In genomic region chr14:45653756-45654155, GRCm38 (mm10) we compare ENCODE assay signal across 17 mouse cellular contexts. TPM values are rescaled to one million over a fixed set of nuclear protein-coding genes. Genes with fewer than 3 reads are reported as not detected.
DNase-seq lines count a peak whose midpoint lies in the region; ATAC-seq and TF ChIP-seq lines count a peak whose summit lies in the region.
"Had no signal": no experiment of that assay in that cellular context is flagged by ENCODE, and none has a peak within 500 bp of the region (broad histone marks: within the 10 kb centered on the region; RNA-seq: fewer than 3 reads in every experiment).

No protein-coding gene starts in this region.

- no peak for DNase-seq in hindbrain, embryonic 10.5 days (ENCODE audit: low spot score)
- DNase-seq in MEL (ENCODE audit: low read depth, low spot score), result peak; percentile 66
- DNase-seq in liver, postnatal 0 days, result peak; percentile 48
- no peak for DNase-seq in urinary bladder, postnatal 25 days (ENCODE audit: low spot score)
- DNase-seq: cerebellum, postnatal 14 days; gastrocnemius, postnatal 25 days; heart, postnatal 36 days; kidney, adult 8-10 months; thymus, postnatal 36 days had no signal

- 0 out of 2 replicates have a peak overlapping the region, but pooled peaks have one; percentile 6 for H3K4me2 ChIP-seq in hindbrain, embryonic 13.5 days
- peak overlapping the region; percentile 84 for H3K4me2 ChIP-seq in liver, postnatal 0 days (ENCODE audit: low read depth, low read length)
- no peak overlapping the region for H3K4me2 ChIP-seq in forebrain, embryonic 15.5 days (replicated peaks)
- no peak overlapping the region for H3K4me2 ChIP-seq in intestine, embryonic 15.5 days (replicated peaks)
- H3K4me2 ChIP-seq: embryonic facial prominence, embryonic 12.5 days had no signal

- no peak for TF ChIP-seq CTCF in MEL (IDR thresholded peaks at IDR 0.05 in 2 of 3, conservative IDR thresholded peaks at IDR 0.05 in 1 of 3; ENCODE audit: control insufficient read depth in 1 of 3, insufficient read depth in 1 of 3, low read depth in 2 of 3, low read length in 3 of 3, poor library complexity in 1 of 3, severe bottlenecking in 1 of 3)
- no peak for TF ChIP-seq CTCF in liver, postnatal 0 days (IDR thresholded peaks at IDR 0.05; ENCODE audit: low read depth)

- no peak for ATAC-seq in hindbrain, embryonic 13.5 days (ENCODE audit: low FRiP score)
- peak; percentile 66 for ATAC-seq in liver, postnatal 0 days
- ATAC-seq in forebrain, embryonic 15.5 days (replicated peaks), result no peak
- no peak for ATAC-seq in intestine, embryonic 15.5 days
- ATAC-seq: forebrain, embryonic 14.5 days had no signal

- H3K79me2 ChIP-seq in MEL (ENCODE audit: control insufficient read depth, insufficient read depth, low read length, poor library complexity), result peaks cover 34% of the 10 kb centered on the region

- no peaks in the 10 kb centered on the region for H3K27me3 ChIP-seq in hindbrain, embryonic 13.5 days
- H3K27me3 ChIP-seq in hindbrain, embryonic 10.5 days (ENCODE audit: insufficient read depth, poor library complexity, severe bottlenecking), result no peaks in the 10 kb centered on the region
- H3K27me3 ChIP-seq in MEL (ENCODE audit: control insufficient read depth in 1 of 2, insufficient read depth in 2 of 2, low read length in 2 of 2), result no peaks in the 10 kb centered on the region
- peaks cover 12% of the 10 kb centered on the region for H3K27me3 ChIP-seq in erythroblast, embryonic 14.5 days (ENCODE audit: control insufficient read depth)
- no peaks in the 10 kb centered on the region for H3K27me3 ChIP-seq in liver, postnatal 0 days (ENCODE audit: insufficient read depth, low read length)
- no peaks in the 10 kb centered on the region for H3K27me3 ChIP-seq in forebrain, embryonic 15.5 days
- no peaks in the 10 kb centered on the region for H3K27me3 ChIP-seq in intestine, embryonic 15.5 days (replicated peaks)
- H3K27me3 ChIP-seq: embryonic facial prominence, embryonic 12.5 days; neural tube, embryonic 12.5 days had no signal

- H3K4me3 ChIP-seq in hindbrain, embryonic 13.5 days, result no peak overlapping the region
- no peak overlapping the region for H3K4me3 ChIP-seq in hindbrain, embryonic 10.5 days
- H3K4me3 ChIP-seq in MEL (ENCODE audit: control insufficient read depth in 1 of 2, insufficient read depth in 1 of 2, low read depth in 2 of 2, low read length in 2 of 2), result no peak overlapping the region
- peak overlapping the region; percentile 91 for H3K4me3 ChIP-seq in erythroblast, embryonic 14.5 days (replicated peaks)
- peak overlapping the region; percentile 13; the same call in 1 of the 2 replicates for H3K4me3 ChIP-seq in liver, postnatal 0 days (ENCODE audit: low read depth, low read length)
- no peak overlapping the region for H3K4me3 ChIP-seq in forebrain, embryonic 15.5 days
- no peak overlapping the region for H3K4me3 ChIP-seq in intestine, embryonic 15.5 days (replicated peaks)
- H3K4me3 ChIP-seq: embryonic facial prominence, embryonic 12.5 days; layer of hippocampus, adult 2 months; neural tube, embryonic 12.5 days had no signal

- TF ChIP-seq EP300 in MEL (IDR thresholded peaks at IDR 0.05; ENCODE audit: low read depth in 1 of 2, low read length in 2 of 2), result peak; percentile 79 to 86
- TF ChIP-seq EP300 in liver, postnatal 0 days (IDR thresholded peaks at IDR 0.05; ENCODE audit: low read depth), result peak; percentile 97

- no peak for TF ChIP-seq POLR2A in MEL (IDR thresholded peaks at IDR 0.05; ENCODE audit: control insufficient read depth in 1 of 2, insufficient read depth in 1 of 2, low read depth in 1 of 2, low read length in 2 of 2, poor library complexity in 1 of 2)

- H3K9me3 ChIP-seq in hindbrain, embryonic 13.5 days, result no peaks in the 10 kb centered on the region
- H3K9me3 ChIP-seq in hindbrain, embryonic 10.5 days, result no peaks in the 10 kb centered on the region
- H3K9me3 ChIP-seq in MEL (replicated peaks; ENCODE audit: insufficient read depth, low read length), result no peaks in the 10 kb centered on the region
- H3K9me3 ChIP-seq in erythroblast, embryonic 14.5 days (ENCODE audit: control insufficient read depth, low read length), result no peaks in the 10 kb centered on the region
- H3K9me3 ChIP-seq in liver, postnatal 0 days (ENCODE audit: low read length), result no peaks in the 10 kb centered on the region
- H3K9me3 ChIP-seq in forebrain, embryonic 15.5 days, result no peaks in the 10 kb centered on the region
- H3K9me3 ChIP-seq in intestine, embryonic 15.5 days, result no peaks in the 10 kb centered on the region
- H3K9me3 ChIP-seq: embryonic facial prominence, embryonic 12.5 days; neural tube, embryonic 12.5 days had no signal

- no peak overlapping the region for H3K27ac ChIP-seq in hindbrain, embryonic 13.5 days
- no peak overlapping the region for H3K27ac ChIP-seq in hindbrain, embryonic 10.5 days
- no peak overlapping the region for H3K27ac ChIP-seq in MEL (ENCODE audit: control insufficient read depth, low read depth, low read length)
- H3K27ac ChIP-seq in liver, postnatal 0 days (ENCODE audit: low read depth), result peak overlapping the region; percentile 69
- no peak overlapping the region for H3K27ac ChIP-seq in forebrain, embryonic 15.5 days (replicated peaks)
- H3K27ac ChIP-seq in intestine, embryonic 15.5 days, result no peak overlapping the region
- H3K27ac ChIP-seq: embryonic facial prominence, embryonic 12.5 days; neural tube, embryonic 12.5 days had no signal

- TF ChIP-seq RAD21 in MEL (IDR thresholded peaks at IDR 0.05; ENCODE audit: low read depth, low read length), result no peak

- no peaks in the 10 kb centered on the region for H3K36me3 ChIP-seq in hindbrain, embryonic 13.5 days
- no peaks in the 10 kb centered on the region for H3K36me3 ChIP-seq in hindbrain, embryonic 10.5 days
- peaks cover 0 to 18% of the 10 kb centered on the region in 2 experiments; a peak in 2 of 4 replicates for H3K36me3 ChIP-seq in MEL (ENCODE audit: control insufficient read depth in 1 of 2, insufficient read depth in 2 of 2, low read length in 2 of 2)
- peaks cover 35% of the 10 kb centered on the region for H3K36me3 ChIP-seq in erythroblast, embryonic 14.5 days (ENCODE audit: control insufficient read depth)
- peaks cover 8% of the 10 kb centered on the region; the same call in 1 of the 2 replicates for H3K36me3 ChIP-seq in liver, postnatal 0 days (replicated peaks; ENCODE audit: insufficient read depth, low read length)
- H3K36me3 ChIP-seq in forebrain, embryonic 15.5 days, result no peaks in the 10 kb centered on the region
- H3K36me3 ChIP-seq in intestine, embryonic 15.5 days, result no peaks in the 10 kb centered on the region
- H3K36me3 ChIP-seq: embryonic facial prominence, embryonic 12.5 days; neural tube, embryonic 12.5 days had no signal

- peaks cover 59% of the 10 kb centered on the region for H3K4me1 ChIP-seq in hindbrain, embryonic 13.5 days (replicated peaks)
- peaks cover 41% of the 10 kb centered on the region for H3K4me1 ChIP-seq in hindbrain, embryonic 10.5 days (replicated peaks)
- peaks cover 9 to 13% of the 10 kb centered on the region in 2 experiments for H3K4me1 ChIP-seq in MEL (ENCODE audit: control insufficient read depth in 1 of 2, insufficient read depth in 2 of 2, low read length in 2 of 2)
- H3K4me1 ChIP-seq in erythroblast, embryonic 14.5 days (ENCODE audit: control insufficient read depth), result peaks cover 89% of the 10 kb centered on the region
- H3K4me1 ChIP-seq in liver, postnatal 0 days (ENCODE audit: insufficient read depth), result peaks cover 42% of the 10 kb centered on the region
- H3K4me1 ChIP-seq in forebrain, embryonic 15.5 days, result peaks cover 60% of the 10 kb centered on the region
- peaks cover 18% of the 10 kb centered on the region for H3K4me1 ChIP-seq in intestine, embryonic 15.5 days (replicated peaks)

- 74% methylated on average over 2 of the region's 2 CpGs for WGBS in hindbrain, embryonic 13.5 days
- 90% methylated on average over 2 of the region's 2 CpGs for WGBS in hindbrain, embryonic 10.5 days
- WGBS in liver, postnatal 0 days (ENCODE audit: insufficient replicate concordance), result 65% methylated on average over 2 of the region's 2 CpGs
- 91% methylated on average over 2 of the region's 2 CpGs for WGBS in forebrain, embryonic 15.5 days
- 67% methylated on average over 2 of the region's 2 CpGs for WGBS in intestine, embryonic 15.5 days

- no peak overlapping the region for H3K9ac ChIP-seq in hindbrain, embryonic 13.5 days
- no peak overlapping the region for H3K9ac ChIP-seq in MEL (ENCODE audit: control insufficient read depth, low read depth, low read length, poor library complexity, severe bottlenecking)
- H3K9ac ChIP-seq in liver, postnatal 0 days (replicated peaks), result no peak overlapping the region
- no peak overlapping the region for H3K9ac ChIP-seq in forebrain, embryonic 15.5 days (replicated peaks)
- no peak overlapping the region for H3K9ac ChIP-seq in intestine, embryonic 15.5 days
- H3K9ac ChIP-seq: embryonic facial prominence, embryonic 12.5 days; neural tube, embryonic 12.5 days had no signal

TF ChIP-seq in MEL, 35 proteins besides CTCF, POLR2A, EP300 and RAD21 (continues in another document):
- TF ChIP-seq MYC (IDR thresholded peaks at IDR 0.05; ENCODE audit: low read depth, low read length) (no peak), BHLHE40 (IDR thresholded peaks at IDR 0.05; ENCODE audit: borderline replicate concordance, low read depth, low read length) (0 out of 2 replicates have a peak, but pooled peaks have one; percentile 13), TAL1 (IDR thresholded peaks at IDR 0.05; ENCODE audit: low read length) (peak; percentile 89), MXI1 (IDR thresholded peaks at IDR 0.05; ENCODE audit: low read depth, low read length) (peak; percentile 23; the same call in 1 of the 2 replicates), RCOR1 (IDR thresholded peaks at IDR 0.05; ENCODE audit: low read depth, low read length) (no peak), JUND (IDR thresholded peaks at IDR 0.05; ENCODE audit: low read depth, low read length) (no peak), CHD2 (IDR thresholded peaks at IDR 0.05; ENCODE audit: low read length) (no peak), ZNF384 (IDR thresholded peaks at IDR 0.05; ENCODE audit: low read depth, low read length) (no peak), ETS1 (IDR thresholded peaks at IDR 0.05; ENCODE audit: low read depth, low read length) (peak; percentile 97), NRF1 (IDR thresholded peaks at IDR 0.05; ENCODE audit: insufficient read depth, low read depth, low read length, poor library complexity, severe bottlenecking) (no peak)

RNA-seq across cellular contexts. Expression of gene Ddhd1, which starts 4.2 kb away (rescaled TPM):
- 15.8 and 19.2 TPM in 2 replicates for polyA plus RNA-seq in hindbrain, embryonic 13.5 days (2015; fragmentation: Nextera tagmentation; extraction: Ambion mirVana)
- 8.5 and 9.1 TPM in 2 replicates for polyA plus RNA-seq in hindbrain, embryonic 10.5 days (2016; fragmentation: Nextera tagmentation; extraction: Ambion mirVana)
- total RNA-seq in MEL (2012; rRNA removed), result 9.0 and 9.3 TPM in 2 replicates
- polyA plus RNA-seq in MEL (2012; ENCODE audit: insufficient read depth in 1 of 2, insufficient read length in 2 of 2, low read depth in 1 of 2, low replicate concordance in 2 of 2, missing spikeins in 1 of 2), result 10 to 100 TPM in 1 of 2 experiments, not detected in 1; 14.3 TPM
- polyA plus RNA-seq in erythroblast, embryonic 14.5 days (2012), result 0.93 and 1.0 TPM in 2 replicates
- 3.2 and 3.7 TPM in 2 replicates for polyA plus RNA-seq in liver, postnatal 0 days (2015; fragmentation: Nextera tagmentation; extraction: Ambion mirVana)
- polyA plus RNA-seq in forebrain, embryonic 15.5 days (2015; fragmentation: Nextera tagmentation; extraction: Ambion mirVana), result 17.0 and 19.5 TPM in 2 replicates
- polyA plus RNA-seq in intestine, embryonic 15.5 days (2015; fragmentation: Nextera tagmentation; extraction: Ambion mirVana), result 6.7 and 8.6 TPM in 2 replicates

Comparison
In these comparisons a context has a peak if more than half of its experiments do, and no peak if none do; other contexts are left out.
1. H3K4me2 ChIP-seq: peak in hindbrain, embryonic 13.5 days (single experiment) and liver, postnatal 0 days (single experiment); none in forebrain, embryonic 15.5 days (single experiment) and intestine, embryonic 15.5 days (single experiment).
2. H3K4me3 ChIP-seq: peak in erythroblast, embryonic 14.5 days (single experiment) and liver, postnatal 0 days (single experiment); none in hindbrain, embryonic 13.5 days (single experiment), hindbrain, embryonic 10.5 days (single experiment), MEL (0 of 2), forebrain, embryonic 15.5 days (single experiment) and intestine, embryonic 15.5 days (single experiment).
3. DNase-seq: peak in MEL (single experiment) and liver, postnatal 0 days (single experiment); none in hindbrain, embryonic 10.5 days (single experiment) and urinary bladder, postnatal 25 days (single experiment).